Mouse (Mus musculus) heart, adult 2 months (tissue): ENCODE data around the gene Fryl.

Source experiments
- CTCF ChIP-seq: fragments of 200-600 bp; IDR thresholded peaks from 2 replicates; pipeline ENCODE4 v1.8.1; 2022; ENCODE audit warnings: antibody characterized with exemption, mild to moderate bottlenecking, moderate library complexity
- EP300 ChIP-seq: fragments of 200-500 bp; IDR thresholded peaks from 2 replicates; pipeline ENCODE4 v1.6.1; 2011; ENCODE audit warnings: low read depth, low read length, control low read depth; ENCODE audit not compliant: insufficient read depth

DNA sequence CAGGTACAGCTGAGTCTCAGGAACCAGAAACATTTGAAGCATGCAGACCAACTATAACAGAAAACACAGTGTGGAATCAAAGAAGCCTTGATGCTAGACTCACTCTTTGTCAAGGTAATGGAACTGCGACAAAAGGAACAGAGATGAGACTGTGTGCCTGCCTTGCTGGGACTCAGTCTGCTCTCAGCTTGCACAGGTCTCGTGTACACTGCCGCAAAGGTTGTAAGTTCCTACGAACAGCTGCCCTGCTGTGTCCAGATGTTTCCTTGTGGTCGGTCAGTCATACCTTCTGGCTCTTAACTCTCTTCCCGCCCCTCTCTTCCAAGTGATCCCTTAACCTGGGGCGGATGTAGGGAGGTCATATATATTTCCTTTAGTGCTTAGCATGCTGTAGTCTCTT is 67.8 kb downstream of the Fryl start:
- TF ChIP-seq EP300 (no peak), CTCF (no peak)
